Mouse (Mus musculus): ENCODE data around the gene Topaz1.

Gene Topaz1

DNA sequence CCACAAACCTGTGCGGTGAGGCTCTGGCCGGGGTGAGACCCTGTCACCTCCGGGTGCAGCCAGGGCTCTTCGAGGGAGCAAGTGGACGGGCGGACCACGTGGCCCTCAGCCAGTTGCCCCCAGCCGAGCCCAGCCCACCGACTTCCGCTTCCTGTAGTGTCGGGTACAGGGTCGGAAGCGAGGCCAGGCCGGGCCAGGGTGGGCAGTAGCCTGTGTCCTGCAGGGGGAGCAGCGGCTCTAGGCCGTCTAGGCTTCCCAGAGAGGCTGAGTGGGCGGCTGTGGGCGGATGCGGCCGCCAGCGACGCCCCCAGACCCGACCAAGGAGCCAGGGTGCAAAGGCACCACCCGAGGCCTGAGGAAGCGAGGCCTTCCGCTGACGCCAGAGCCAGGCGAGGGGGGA lies at the start of gene Topaz1:
Gene Topaz1 (plus strand): TSS at position 287 of the 400 bp plus-strand sequence.
- no peak for DNase-seq

GRCm38 (mm10) chr9:122701817-122702216 lies 45.3 kb upstream of the Topaz1 start:
- peak; percentile 22 for DNase-seq

GRCm38 (mm10) chr9:122713836-122714235 lies 33.3 kb upstream of the Topaz1 start:
- DNase-seq, result no peak

- no peak for DNase-seq
Measured at GRCm38 (mm10) chr9:122715046-122715445, 32.1 kb upstream of the Topaz1 start.

GRCm38 (mm10) chr9:122716131-122716921 lies 30.8 kb upstream of the Topaz1 start:
- DNase-seq, result no peak

GRCm38 (mm10) chr9:122722296-122722695 lies 24.9 kb upstream of the Topaz1 start:
- no peak for DNase-seq

GRCm38 (mm10) chr9:122725046-122725765 lies 21.9 kb upstream of the Topaz1 start:
- no peak for DNase-seq

GRCm38 (mm10) chr9:122729500-122729899 lies 17.6 kb upstream of the Topaz1 start:
- DNase-seq, result peak; percentile 53

DNA sequence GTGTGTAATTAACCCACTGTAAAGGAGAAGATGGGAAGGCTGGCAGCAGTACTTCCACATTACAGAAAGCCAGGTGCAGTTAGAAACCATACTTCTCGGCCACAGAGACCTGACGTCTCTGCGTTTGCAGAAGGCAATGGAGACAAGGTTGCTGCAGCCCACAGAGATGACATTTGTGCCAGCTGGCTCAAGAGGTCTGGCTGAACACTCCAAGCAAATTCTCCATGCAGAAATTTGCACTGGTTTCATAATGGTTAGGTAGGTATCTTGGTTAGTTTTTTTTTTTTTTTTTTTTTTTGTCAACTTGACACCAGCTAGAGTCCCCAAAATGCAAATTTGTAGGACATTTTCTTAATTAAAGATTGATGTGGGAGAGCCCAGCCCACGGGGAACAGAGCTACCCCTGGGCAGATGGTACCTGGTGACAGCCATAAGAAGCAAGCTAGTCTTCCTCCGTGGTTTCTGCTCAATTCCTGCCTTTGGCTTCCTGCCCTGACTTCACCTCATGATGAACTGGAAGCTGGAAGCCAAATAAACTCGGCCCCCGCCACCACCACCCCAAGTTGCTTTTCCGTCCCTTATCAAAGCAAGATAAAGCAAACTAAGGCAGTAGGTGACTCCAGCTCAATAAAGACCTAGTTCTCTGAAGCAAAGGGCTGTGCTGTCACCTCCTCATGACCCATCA lies 14.9 kb upstream of the Topaz1 start:
- no peak for DNase-seq

GRCm38 (mm10) chr9:122733222-122733621 lies 13.9 kb upstream of the Topaz1 start:
- peak; percentile 20 for DNase-seq

DNA sequence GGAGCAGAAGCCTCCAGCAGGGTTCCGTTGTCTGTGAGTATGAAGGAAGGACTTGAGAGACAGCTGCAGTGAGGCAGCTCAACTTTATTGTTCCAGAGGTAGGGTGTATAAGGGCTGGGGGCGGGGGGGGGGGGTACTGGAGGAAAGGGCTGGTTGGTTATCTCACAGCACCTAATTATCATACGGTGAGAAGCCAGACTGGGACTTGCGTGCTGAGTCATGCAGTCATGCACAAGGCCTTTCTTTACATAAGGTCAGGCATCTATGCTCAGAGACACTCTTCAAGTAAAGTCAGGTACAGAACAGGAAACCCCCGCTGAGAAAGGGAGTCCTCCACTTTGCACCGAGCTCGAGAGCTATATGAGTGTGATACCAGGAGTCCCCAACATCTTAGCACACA lies 12.2 kb upstream of the Topaz1 start:
- DNase-seq, result no peak

- no peak for DNase-seq
Measured at GRCm38 (mm10) chr9:122736001-122736400, 11.1 kb upstream of the Topaz1 start.

DNA sequence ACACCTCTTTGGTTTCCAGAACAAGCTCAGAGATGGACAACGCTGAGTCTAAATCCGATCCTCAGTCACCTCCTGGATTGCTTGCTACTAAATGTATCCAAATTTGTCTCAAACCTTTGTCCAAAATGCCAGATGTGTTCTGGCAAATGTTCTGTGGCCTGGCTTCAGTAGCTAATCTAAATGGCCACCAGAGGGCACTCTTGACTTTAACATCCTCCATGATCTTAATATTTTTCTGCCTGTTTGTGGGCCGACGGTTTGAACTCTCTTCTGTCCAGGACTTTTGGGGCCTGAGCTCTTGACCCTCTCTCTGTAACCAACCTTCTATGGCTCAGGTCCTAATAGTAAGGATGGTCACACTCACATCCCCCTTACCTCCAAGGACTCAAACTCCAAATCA lies 10.4 kb upstream of the Topaz1 start:
- DNase-seq, result peak; percentile 68

GRCm38 (mm10) chr9:122745879-122746278 lies 1.3 kb upstream of the Topaz1 start:
- no peak for DNase-seq

- DNase-seq, result no peak
Measured at GRCm38 (mm10) chr9:122757614-122758013, 10.5 kb downstream of the Topaz1 start.

DNA sequence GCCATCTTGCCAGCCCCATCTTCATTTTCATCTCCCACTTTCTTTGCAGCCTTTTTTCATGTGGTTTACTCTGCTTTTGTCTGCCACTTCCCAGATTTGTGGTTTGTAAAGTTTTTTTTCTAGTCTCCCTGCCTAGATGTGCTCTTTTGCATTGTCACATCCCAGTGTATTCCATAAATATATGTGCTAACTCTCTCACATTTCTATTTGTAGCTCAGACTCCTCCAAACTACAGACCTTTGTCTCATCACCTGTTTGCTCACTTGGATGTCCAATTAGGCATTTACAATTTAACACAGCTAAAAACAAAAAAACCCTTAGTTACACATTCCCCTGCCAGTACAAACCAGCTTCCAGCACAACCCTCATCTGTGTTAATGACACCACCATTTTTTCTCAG lies 13.0 kb downstream of the Topaz1 start:
- no peak for DNase-seq

DNA sequence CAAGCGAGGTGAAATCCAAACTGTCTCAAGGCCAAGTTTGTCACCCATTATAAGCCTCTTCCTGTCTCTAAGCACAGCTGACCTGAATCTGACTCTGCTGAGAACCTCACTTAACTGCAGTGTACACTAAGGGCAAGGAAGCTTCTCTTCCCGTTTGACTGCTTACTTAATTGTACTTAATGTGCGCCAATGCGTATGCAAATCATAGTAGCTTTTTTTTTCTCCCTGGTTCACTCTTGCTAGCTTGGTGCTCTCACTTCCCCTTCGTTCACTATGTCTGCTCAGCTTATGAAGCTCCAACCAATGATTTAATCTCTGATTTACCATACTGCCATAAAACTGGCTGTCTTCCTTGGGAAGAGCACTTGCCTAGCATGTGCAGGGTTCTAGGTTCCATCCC lies 38.1 kb downstream of the Topaz1 start:
- DNase-seq, result no peak

GRCm38 (mm10) chr9:122786534-122786933 lies 39.4 kb downstream of the Topaz1 start:
- no peak for DNase-seq

GRCm38 (mm10) chr9:122805053-122805844 lies 58.1 kb downstream of the Topaz1 start, which contains the start of gene Tcaim:
Tcaim (plus strand) TSS chr9:122805539.
- DNase-seq, result peak; percentile 96

- DNase-seq, result no peak
Measured at GRCm38 (mm10) chr9:122805845-122806341, 58.7 kb downstream of the Topaz1 start.

DNA sequence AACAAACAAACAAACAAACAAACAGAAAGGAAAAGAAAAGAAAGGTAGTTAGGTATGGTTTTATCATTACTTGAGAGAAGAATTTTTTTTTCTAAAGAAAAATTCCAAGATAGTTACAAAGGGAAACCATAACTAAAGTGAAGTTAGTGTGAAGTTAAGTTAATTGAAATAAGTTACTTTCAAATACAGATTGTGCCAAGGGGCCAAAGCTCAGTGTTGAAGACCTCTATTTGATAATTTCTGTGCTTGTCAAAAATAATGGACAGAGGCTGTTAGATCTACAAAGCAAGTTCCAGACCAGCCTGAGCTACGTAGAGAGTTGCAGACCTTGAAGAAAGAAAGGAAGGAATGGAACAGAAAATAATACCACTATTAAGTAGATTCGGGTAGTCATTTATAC lies 60.0 kb downstream of the Topaz1 start:
- DNase-seq, result no peak

DNA sequence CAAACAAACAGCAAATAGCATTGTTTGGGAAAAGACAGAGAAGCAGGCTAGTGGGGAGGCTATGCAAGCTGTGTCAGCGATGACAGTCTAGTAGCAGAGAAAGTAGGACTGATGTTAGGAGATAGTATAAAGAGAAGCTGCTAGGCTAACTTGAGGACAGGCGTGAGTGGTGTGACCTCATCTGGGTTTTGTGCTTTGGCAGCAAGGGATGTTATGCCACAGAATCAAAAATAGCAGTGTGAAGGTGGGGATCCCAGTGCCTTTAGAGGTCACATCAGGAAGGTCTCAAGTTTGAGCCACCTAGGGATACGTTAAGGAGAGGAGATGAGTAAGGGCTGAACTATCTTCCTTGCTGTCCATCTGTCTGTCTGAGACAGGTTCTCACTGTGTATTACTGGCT lies 63.1 kb downstream of the Topaz1 start:
- no peak for DNase-seq

- DNase-seq, result no peak
Measured at GRCm38 (mm10) chr9:122812386-122812785, 65.2 kb downstream of the Topaz1 start.
